Mouse (Mus musculus): ENCODE measurements around the gene Gramd4. TPM values are rescaled to one million over a fixed set of nuclear protein-coding genes. Genes with fewer than 3 reads are reported as not detected.
A peak's percentile ranks its signal among the peaks of the same experiment; 100 is the strongest.

Gene Gramd4
- polyA plus RNA-seq, 1 experiment from 2014 or later, result 6.3 TPM

GRCm38 (mm10) chr15:86186686-86187085, 129.2 kb downstream of the Gramd4 start:
- no peak for ATAC-seq (ENCODE audit: insufficient read depth)
- Histone ChIP-seq H3K4me1 (replicated peaks) (peaks cover 23% of the 10 kb centered on the region), H3K4me2 (peak overlapping the region; percentile 79; the same call in 1 of the 2 replicates), H3K27me3 (peaks cover 33% of the 10 kb centered on the region), H3K9me3 (replicated peaks) (no peaks in the 10 kb centered on the region), H3K27ac (replicated peaks) (no peak overlapping the region), H3K9ac (no peak overlapping the region), H3K36me3 (replicated peaks) (no peaks in the 10 kb centered on the region), H3K4me3 (replicated peaks) (no peak overlapping the region)
- WGBS (ENCODE audit: insufficient replicate concordance), result 50% methylated on average over 3 of the region's 3 CpGs

Other genes with a start within 250 kb of the Gramd4 start
- 20.9 and 21.8 TPM in 2 replicates for gene Cdpf1, start 246.0 kb upstream of the Gramd4 start, polyA plus RNA-seq (2015; fragmentation: Nextera tagmentation; extraction: Ambion mirVana)
- gene Pkdrej, start 236.0 kb upstream of the Gramd4 start, polyA plus RNA-seq (2015; fragmentation: Nextera tagmentation; extraction: Ambion mirVana), result 0.08 and 0.09 TPM in 2 replicates
- 8.6 and 9.8 TPM in 2 replicates for gene Ttc38, start 225.4 kb upstream of the Gramd4 start, polyA plus RNA-seq (2015; fragmentation: Nextera tagmentation; extraction: Ambion mirVana)
- gene Gtse1, start 197.9 kb upstream of the Gramd4 start, polyA plus RNA-seq (2015; fragmentation: Nextera tagmentation; extraction: Ambion mirVana), result 24.2 and 25.0 TPM in 2 replicates
- gene Trmu, start 178.4 kb upstream of the Gramd4 start, polyA plus RNA-seq (2015; fragmentation: Nextera tagmentation; extraction: Ambion mirVana), result 17.3 and 19.4 TPM in 2 replicates
- gene Celsr1, start 23.9 kb upstream of the Gramd4 start, polyA plus RNA-seq (2015; fragmentation: Nextera tagmentation; extraction: Ambion mirVana), result 0.01 and 0.08 TPM in 2 replicates
- 4.1 and 4.8 TPM in 2 replicates for gene Cerk, start 128.4 kb downstream of the Gramd4 start, polyA plus RNA-seq (2015; fragmentation: Nextera tagmentation; extraction: Ambion mirVana)
- 6.6 and 8.3 TPM in 2 replicates for gene Tbc1d22a, start 156.8 kb downstream of the Gramd4 start, polyA plus RNA-seq (2015; fragmentation: Nextera tagmentation; extraction: Ambion mirVana)

Measured in liver, embryonic 15.5 days (tissue).